Mouse (Mus musculus) lung, postnatal 0 days (tissue): ENCODE measurements at regions not wholly inside any gene's neighbourhood (a gene's known extent, or its start where the extent isn't known, plus 50 kb on each side); places are given as distances from the start of the nearest gene placed in this dataset.

Experiments
- CTCF ChIP-seq: IDR thresholded peaks from 2 replicates; pipeline ENCODE4 v1.5.1; 2016; ENCODE audit warnings: antibody characterized with exemption, mild to moderate bottlenecking
- EP300 ChIP-seq: IDR thresholded peaks from 2 replicates; pipeline ENCODE4 v1.6.1; 2016; ENCODE audit warnings: antibody characterized with exemption, mild to moderate bottlenecking, control low read depth

GRCm38 (mm10) chr8:5428303-5428971 is 323.3 kb upstream of the Slc10a2 start:
- TF ChIP-seq CTCF, result no peak
- TF ChIP-seq EP300, result no peak
